Mouse (Mus musculus) megakaryocyte-erythroid progenitor cell, adult 5-6 weeks (primary cell): ENCODE data around the gene Kcnj15. TPM values are rescaled to one million over a fixed set of nuclear protein-coding genes. Genes with fewer than 3 reads are reported as not detected.

Experiments
- ATAC-seq: replicated peaks from 2 replicates; pipeline ENCODE4 v1.8.0; 2016; ENCODE audit warnings: mild to moderate bottlenecking, inconsistent platforms; ENCODE audit not compliant: severe bottlenecking, poor library complexity, low FRiP score, low TSS enrichment
- total RNA-seq, 2 experiments: library from RNA; stranded (forward) in 1 of 2; stranded (reverse) in 1 of 2; fragments of 200-1000, 215-1000 nt in 1 of 2; fragments of >200 nt in 1 of 2; fragmentation: Nextera tagmentation in 1 of 2; gene quantifications; 2 replicates each; pipeline ENCODE4 v1.2.3; 2014 to 2017

The Kcnj15 gene
- total RNA-seq, 2 experiments from 2014 or later, result not detected

DNA sequence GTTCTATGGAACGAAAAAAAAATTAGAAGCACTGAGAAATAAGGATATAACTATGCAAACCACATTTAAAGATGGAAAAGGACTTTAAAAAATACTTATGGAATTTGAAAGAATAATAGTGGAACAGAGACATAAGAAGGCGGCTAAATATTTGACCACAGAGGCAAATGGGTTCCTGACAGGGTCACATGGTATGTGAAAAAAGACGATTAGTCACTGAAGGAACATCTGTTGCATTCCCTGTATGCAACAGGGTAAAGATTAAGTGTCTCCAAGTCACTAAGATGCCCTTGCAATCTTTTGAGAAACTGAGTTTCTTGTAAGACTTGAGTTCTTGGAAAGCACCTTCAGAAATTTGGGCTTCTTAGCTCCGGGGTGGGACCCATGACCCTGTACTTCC is 27.7 kb downstream of the Kcnj15 start:
- ATAC-seq, result no peak

GRCm38 (mm10) chr16:95285767-95286166 is 28.4 kb downstream of the Kcnj15 start:
- no peak for ATAC-seq

DNA sequence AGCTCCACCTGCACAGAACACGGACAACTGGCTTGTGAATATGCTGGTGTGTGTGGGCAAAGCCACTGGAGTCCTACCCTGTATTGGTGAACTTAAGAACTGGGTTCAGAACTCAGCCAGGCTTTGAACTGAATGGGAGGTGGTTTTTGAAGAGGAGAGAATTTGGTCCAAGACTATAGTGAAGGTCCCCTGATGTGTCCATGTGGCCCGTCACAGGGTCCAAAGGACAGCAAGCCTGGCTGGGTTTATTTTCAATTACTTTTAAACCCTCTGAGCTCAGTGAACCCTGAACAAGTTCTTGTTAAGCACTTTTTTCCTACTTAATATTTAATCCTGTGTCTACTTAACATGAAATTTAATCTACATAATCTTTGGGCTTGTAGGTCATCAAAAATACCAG is 30.3 kb downstream of the Kcnj15 start:
- no peak for ATAC-seq

DNA sequence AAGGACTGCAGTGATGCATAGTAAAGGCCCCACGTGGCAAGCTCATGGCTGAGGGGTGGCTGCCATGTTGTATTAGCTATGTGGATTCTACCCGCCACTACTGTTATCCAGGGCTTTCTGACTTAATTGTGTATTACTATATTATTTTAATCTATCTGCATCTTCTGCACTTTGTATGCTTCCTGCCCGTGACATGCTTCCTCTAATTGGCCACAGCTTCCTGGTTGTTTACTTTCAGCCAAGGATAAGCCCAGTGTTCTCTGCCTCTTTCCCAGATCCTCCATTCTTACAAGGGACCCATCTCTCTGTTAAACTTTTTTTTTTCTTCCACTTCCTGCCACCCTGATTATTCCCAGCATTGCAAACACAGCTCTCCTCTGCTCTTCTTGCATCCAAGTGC is 32.0 kb downstream of the Kcnj15 start:
- ATAC-seq, result no peak

DNA sequence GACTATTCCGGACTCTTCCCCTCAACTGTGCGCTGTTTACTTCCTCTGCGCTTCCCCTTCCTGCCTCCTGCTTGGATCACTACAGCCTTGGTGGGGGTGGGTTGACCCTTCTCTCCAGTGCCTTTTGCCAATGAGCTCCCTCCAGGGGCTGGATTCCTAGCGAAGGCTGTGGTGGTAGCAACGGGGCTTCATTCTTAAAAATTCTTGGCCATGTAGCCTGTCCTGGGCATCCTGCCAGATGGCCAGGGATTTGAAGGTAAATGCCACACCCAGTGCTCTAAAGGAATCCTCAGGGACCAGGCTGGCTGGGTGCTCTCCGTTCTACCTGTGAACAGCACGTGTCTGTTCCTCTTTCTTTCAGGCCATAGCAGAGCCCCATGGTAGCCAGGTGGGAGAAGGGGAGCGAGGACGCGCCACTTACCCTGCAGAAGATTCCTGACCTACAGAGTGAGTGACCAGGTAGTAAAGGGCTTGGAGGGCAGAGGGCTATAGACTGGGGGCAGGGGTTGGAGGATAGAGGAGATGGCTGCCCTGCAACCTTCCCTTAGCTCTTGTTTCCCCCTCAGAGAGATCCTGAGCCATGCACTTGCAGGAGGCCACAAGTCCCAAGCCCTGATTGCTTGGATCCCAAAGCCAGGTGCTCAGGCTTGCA is 34.2 kb downstream of the Kcnj15 start:
- no peak for ATAC-seq

GRCm38 (mm10) chr16:95292843-95293505 is 35.6 kb downstream of the Kcnj15 start:
- no peak for ATAC-seq

DNA sequence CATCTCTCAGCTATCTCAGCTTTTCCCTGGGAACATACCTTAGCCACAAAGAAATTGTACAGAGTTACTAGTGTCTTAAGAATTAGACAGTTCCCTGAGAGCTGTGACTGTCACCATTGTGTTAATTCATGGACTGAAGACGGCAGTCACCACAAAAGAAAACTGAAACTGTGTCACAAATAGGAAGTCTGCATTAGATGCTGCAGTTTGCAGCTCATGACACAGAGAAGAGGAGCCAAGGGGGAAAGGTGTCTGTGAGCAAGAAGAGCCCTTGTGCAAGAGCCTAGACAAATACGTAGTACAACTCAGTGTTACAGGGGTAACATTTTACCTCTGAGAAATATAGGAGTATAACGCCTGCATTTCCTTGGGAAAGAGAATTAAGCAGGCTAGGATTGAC is 40.3 kb downstream of the Kcnj15 start:
- no peak for ATAC-seq

DNA sequence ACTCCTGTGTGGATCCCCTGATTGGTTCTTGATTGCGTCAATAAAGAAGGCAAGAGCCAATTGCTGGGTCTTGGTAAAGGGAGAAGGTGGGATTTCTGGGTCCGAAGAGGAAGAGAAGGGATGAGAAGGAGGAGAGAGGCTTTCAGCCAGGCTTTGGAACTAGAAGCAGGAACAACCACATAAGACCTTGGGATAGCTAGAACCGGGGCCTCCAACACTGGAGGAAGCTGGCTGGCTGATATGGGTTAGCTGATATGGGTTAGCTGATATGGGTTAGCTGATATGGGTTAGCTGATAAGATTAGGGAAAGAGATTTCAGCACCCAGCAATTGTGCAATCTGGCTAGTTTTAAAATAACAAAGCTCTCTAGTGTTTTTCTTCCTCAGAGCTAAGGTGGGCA is 44.3 kb downstream of the Kcnj15 start:
- no peak for ATAC-seq

DNA sequence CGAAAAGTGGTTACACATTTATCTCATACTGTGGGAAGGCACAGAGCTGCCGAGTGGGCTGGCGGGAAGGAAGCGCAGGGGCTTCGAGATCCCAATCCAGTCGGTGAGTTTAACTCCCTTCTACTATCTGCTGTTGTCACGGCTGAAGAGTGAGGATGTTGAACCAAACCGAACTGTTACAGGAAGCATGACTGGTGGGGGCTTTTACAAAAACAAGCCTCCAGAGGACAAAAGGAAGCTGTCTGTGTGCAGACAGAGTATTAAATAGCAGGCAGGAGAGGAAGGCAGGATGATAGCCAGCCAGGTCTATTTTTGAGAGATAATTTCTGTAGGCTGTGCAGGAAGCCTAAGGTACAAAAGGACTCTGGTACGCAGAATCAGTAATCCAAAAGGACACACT is 46.3 kb downstream of the Kcnj15 start:
- peak; percentile 56; the same call in 1 of the 2 replicates for ATAC-seq

GRCm38 (mm10) chr16:95307823-95308360 is 50.5 kb downstream of the Kcnj15 start:
- no peak for ATAC-seq

DNA sequence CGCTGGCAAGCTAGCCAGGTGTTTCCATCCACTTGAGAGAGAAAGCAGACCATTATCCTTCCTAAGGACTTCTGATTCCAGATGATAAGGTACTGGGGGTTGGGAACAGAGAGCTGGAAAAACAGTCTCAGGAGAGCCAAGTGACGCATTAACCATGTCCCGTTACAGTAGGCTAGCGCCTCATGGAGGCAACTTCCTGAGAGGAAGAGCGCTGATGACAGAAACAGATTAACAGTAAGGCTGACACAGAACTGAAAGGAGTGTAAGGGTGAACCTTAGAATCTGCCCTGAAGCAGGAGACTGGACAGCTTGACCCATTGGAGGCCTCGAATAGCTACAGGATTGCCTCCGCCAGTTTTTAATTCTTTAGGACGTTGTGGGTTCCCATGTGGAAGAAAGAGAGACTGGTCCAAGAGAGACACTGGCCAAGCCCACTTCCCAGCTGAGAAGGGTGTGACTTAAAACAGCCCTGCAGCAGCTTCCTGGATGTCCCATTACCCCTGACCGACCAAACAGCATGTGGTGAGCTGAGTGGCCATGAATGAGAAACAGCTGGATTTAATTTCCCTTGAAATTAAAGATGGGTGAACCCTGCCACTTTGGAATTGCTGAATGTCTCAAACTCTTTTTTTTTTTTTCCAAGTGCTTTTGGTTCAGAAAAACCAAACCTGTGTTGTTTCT is 64.7 kb downstream of the Kcnj15 start:
- no peak for ATAC-seq

- no peak for ATAC-seq
These were observed 74.8 kb downstream of the Kcnj15 start for GRCm38 (mm10) chr16:95332159-95332558.

- ATAC-seq, result peak; percentile 88
These were observed 83.8 kb downstream of the Kcnj15 start for GRCm38 (mm10) chr16:95340885-95341791.

GRCm38 (mm10) chr16:95342030-95342429 is 84.7 kb downstream of the Kcnj15 start:
- ATAC-seq, result peak; percentile 58

- no peak for ATAC-seq
These were observed 87.6 kb downstream of the Kcnj15 start for GRCm38 (mm10) chr16:95344961-95345360.

GRCm38 (mm10) chr16:95345882-95346281 is 88.5 kb downstream of the Kcnj15 start:
- 0 out of 2 replicates have a peak, but pooled peaks have one; percentile 28 for ATAC-seq

DNA sequence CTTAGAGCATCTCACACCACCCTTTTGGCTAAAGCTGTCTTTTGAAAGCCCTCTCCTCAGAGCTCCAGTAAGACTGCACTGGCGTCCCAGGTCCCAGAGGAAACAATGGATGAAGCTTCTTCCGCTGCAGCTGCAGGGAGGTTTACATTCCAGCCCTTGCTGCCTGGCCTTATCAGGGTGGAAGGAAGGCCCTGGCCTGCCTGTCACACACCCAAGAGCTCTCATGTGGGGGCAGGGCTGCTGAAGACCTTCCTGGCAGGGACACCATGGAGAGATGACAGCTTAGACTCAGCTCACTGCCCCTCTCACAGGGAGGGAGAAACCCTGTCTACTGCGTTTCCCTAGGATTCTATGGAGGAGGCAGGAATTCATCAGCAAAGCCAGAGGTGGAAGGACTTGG is 89.8 kb downstream of the Kcnj15 start:
- peak; percentile 63 for ATAC-seq

DNA sequence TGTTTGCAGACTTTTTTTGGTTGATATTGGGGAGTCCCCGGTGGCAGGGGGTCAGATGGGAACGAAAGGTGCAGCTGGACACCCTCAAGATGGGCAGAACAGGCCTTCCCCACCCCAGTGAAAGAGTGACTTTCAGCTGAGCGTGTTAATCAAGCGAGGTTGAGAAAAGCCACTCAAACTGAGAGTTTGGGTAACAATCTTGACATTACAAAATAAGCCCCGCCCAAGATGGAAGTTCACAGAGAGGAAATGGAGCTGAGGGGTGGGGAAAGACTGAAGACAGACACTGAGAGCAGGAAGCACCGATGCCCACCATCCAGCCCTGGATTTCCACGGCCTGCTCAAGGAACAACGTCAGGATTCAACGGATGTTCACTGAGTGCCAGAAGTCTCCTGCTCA is 91.2 kb downstream of the Kcnj15 start:
- no peak for ATAC-seq

DNA sequence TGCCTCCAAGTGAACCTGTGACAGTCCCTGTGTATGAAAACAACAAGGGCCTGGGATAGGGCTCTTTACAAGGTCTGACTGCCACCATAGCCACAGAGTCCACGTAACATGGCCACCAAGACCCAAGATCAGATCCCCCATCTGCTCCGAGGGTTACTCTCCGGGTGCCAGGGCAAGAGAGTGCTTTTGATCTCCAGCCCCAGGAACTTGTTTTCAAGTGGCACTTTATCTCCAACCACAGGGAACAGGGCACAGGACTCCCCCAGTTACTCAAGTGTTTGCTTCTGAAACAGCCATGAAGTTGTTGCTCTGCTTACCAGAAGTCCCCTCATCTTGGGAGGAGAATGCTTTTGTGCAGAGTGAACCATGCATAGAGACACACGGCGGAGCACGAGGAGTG is 92.0 kb downstream of the Kcnj15 start:
- ATAC-seq, result no peak
